Mouse (Mus musculus) kidney, adult 2 months (tissue): ENCODE data around the gene P2ry14.

Experiments used
- CTCF ChIP-seq: fragments of 200-500 bp; conservative IDR thresholded peaks from 2 replicates; pipeline ENCODE4 v1.5.1; 2011; ENCODE audit warnings: low read depth, mild to moderate bottlenecking, control low read depth, low read length, moderate library complexity, mixed read lengths; ENCODE audit not compliant: insufficient read depth, insufficient read length
- POLR2A ChIP-seq: fragments of 200-500 bp; IDR thresholded peaks from one replicate; pipeline ENCODE4 v1.6.1; 2011; ENCODE audit warnings: low read depth, low read length, control low read depth

DNA sequence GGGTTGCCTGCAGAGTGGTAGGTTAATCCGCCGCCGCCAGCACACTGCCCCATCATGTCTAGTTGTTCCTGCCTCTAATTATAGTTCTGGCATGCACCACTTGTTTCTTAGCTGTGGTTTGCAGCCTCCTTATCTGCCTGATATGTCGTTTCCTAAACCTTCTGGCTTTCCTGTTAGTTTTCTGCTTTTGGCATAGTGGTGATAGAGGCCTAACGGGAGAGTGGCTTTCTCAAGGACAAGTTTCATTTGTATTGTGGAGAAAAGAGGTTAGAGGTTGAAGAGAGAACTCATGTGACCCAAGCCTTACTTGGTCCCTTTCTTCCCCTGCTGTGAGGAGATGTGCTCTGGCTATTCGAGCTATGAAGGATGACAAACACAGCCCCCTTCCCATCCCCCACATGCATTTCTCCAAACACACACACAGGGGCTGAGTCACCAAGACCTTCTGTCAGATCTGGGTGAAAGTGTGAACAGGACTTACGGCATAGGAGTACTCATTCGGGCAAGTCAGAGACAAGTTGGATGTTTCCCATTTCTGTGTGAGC is 39.4 kb downstream of the P2ry14 start:
- TF ChIP-seq CTCF (no peak), POLR2A (no peak)
